Mouse (Mus musculus) midbrain, embryonic 12.5 days (tissue): ENCODE measurements around the gene Ubr1. TPM values are rescaled to one million over a fixed set of nuclear protein-coding genes. Genes with fewer than 3 reads are reported as not detected.
A peak's percentile ranks its signal among the peaks of the same experiment; 100 is the strongest.
"Not testable (repeated sequence)": the region's sequence is repeated elsewhere in the genome, so short reads cannot be mapped to it uniquely, and the experiment has no call there.

Source experiments
- ATAC-seq: fragments of 200-750 bp; cut with Nextera tagmentation; 2 replicates; pipeline ENCODE4 v1.8.0; 2017; ENCODE audit warnings: low read depth, moderate TSS enrichment, moderate library complexity; ENCODE audit not compliant: low FRiP score
- H3K27ac ChIP-seq: fragments of 300-500 bp; sonication (generic); replicated peaks from 2 replicates; pipeline ENCODE4 v1.5.1; 2016; ENCODE audit warnings: mild to moderate bottlenecking
- H3K27me3 ChIP-seq: fragments of 300-500 bp; sonication (generic); 2 replicates; pipeline ENCODE4 v1.6.1; 2016; ENCODE audit warnings: mild to moderate bottlenecking
- H3K36me3 ChIP-seq: fragments of 300-500 bp; sonication (generic); 2 replicates; pipeline ENCODE4 v1.6.1; 2016
- H3K4me1 ChIP-seq: fragments of 300-500 bp; sonication (generic); 2 replicates; pipeline ENCODE4 v1.6.1; 2016
- H3K4me2 ChIP-seq: fragments of 300-500 bp; sonication (generic); replicated peaks from 2 replicates; pipeline ENCODE4 v1.6.1; 2016; ENCODE audit warnings: mild to moderate bottlenecking, moderate library complexity
- H3K4me3 ChIP-seq: fragments of 300-500 bp; sonication (generic); 2 replicates; pipeline ENCODE4 v1.5.1; 2016; ENCODE audit warnings: mild to moderate bottlenecking
- H3K9ac ChIP-seq: fragments of 300-500 bp; sonication (generic); replicated peaks from 2 replicates; pipeline ENCODE4 v1.6.1; 2016; ENCODE audit warnings: mild to moderate bottlenecking, moderate library complexity
- H3K9me3 ChIP-seq: fragments of 300-500 bp; sonication (generic); 2 replicates; pipeline ENCODE4 v1.6.1; 2016; ENCODE audit warnings: mild to moderate bottlenecking
- WGBS: fragments of 180-500 bp; shearing (Covaris S2); methylation state at CpG from one replicate; pipeline ENCODE4 v1.1.7; 2016; 5-methylcytosine and 5-hydroxymethylcytosine counted together
- polyA plus RNA-seq: library from polyadenylated mRNA; unstranded; fragments of >200 nt; fragmentation: Nextera tagmentation; extraction: Ambion mirVana; gene quantifications from 2 replicates; pipeline ENCODE4 v1.2.1, GENCODE M21; 2016

Ubr1 gene
- polyA plus RNA-seq, 1 experiment from 2014 or later = 34.4 TPM

DNA sequence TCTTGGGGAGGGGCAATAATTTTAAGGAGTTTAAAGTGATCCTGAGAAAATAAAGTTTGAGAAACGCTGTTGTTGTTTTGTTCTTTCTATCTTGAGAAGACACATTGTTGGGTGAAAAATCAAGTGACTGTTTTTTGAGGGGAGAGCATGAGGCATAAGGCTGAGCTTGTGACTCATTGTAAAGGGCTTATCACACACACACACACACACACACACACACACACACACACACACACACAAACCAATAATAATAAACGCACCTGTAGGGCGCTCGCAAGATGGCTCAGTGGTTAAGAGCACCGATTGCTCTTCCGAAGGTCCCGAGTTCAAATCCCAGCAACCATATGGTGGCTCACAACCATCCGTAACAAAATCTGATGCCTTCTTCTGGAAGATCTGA lies 1.7 kb upstream of the Ubr1 start:
- not testable (repeated sequence) for H3K4me3 ChIP-seq, ATAC-seq, H3K27ac ChIP-seq, H3K9ac ChIP-seq, H3K9me3 ChIP-seq, H3K4me2 ChIP-seq, H3K36me3 ChIP-seq, H3K27me3 ChIP-seq
- WGBS = 96% methylated on average over 8 of the region's 8 CpGs
- peaks cover 18% of the 10 kb centered on the region for H3K4me1 ChIP-seq

GRCm38 (mm10) chr2:120971766-120972165 lies 1.3 kb upstream of the Ubr1 start:
- Histone ChIP-seq H3K27me3 (peaks cover 4% of the 10 kb centered on the region; the same call in 1 of the 2 replicates), H3K4me1 (peaks cover 18% of the 10 kb centered on the region), H3K9me3 (no peaks in the 10 kb centered on the region), H3K27ac (no peak overlapping the region), H3K4me3 (no peak overlapping the region), H3K4me2 (no peak overlapping the region), H3K36me3 (no peaks in the 10 kb centered on the region), H3K9ac (no peak overlapping the region)
- ATAC-seq = no peak
- WGBS = 89% methylated on average over 4 of the region's 4 CpGs

DNA sequence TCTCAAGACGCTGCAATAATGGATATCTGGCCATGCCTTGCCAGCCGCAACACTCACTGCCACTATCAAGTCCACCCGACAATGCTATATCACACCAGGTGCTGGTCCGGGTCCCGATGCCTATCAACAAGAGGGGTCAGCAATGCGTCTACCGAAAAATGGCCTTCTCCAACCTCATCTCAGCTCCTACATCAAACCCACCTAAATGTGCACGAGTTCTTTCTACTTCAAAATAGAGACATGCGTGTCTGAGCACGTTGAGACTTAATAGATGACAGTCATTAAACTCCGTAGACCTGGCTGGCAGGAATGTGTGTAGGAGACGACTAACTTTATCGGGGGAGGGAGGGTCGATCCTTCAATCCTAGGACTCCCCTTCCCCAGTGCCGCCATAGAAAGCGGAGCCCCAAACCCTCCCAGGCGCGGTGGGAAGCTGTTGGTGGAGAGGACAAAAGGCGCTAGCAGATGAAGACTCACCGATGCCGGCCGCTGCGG lies 423 bp downstream of the Ubr1 start:
- ATAC-seq = peak; percentile 44; the same call in 1 of the 2 replicates
- WGBS = under 1% methylated on average over 23 of the region's 23 CpGs
- peak overlapping the region; percentile 65 for H3K4me2 ChIP-seq

GRCm38 (mm10) chr2:120965486-120965885 lies 5.0 kb downstream of the Ubr1 start:
- Histone ChIP-seq H3K9me3 (no peaks in the 10 kb centered on the region), H3K4me2 (no peak overlapping the region), H3K27me3 (no peaks in the 10 kb centered on the region), H3K36me3 (0 out of 2 replicates have a peak, but pooled peaks cover 7% of the 10 kb centered on the region), H3K27ac (no peak overlapping the region), H3K4me3 (no peak overlapping the region), H3K4me1 (peaks cover 9% of the 10 kb centered on the region), H3K9ac (no peak overlapping the region)
- ATAC-seq = no peak
- WGBS = 93% methylated on average over 3 of the region's 3 CpGs

More for the DNA sequence above, 423 bp downstream of the Ubr1 start:
- no peaks in the 10 kb centered on the region for H3K9me3 ChIP-seq
- peak overlapping the region; percentile 82 for H3K4me3 ChIP-seq
- H3K4me1 ChIP-seq = peaks cover 18% of the 10 kb centered on the region
- H3K36me3 ChIP-seq = 0 out of 2 replicates have a peak, but pooled peaks cover 3% of the 10 kb centered on the region
- H3K27ac ChIP-seq = peak overlapping the region; percentile 83
- H3K27me3 ChIP-seq = peaks cover 4% of the 10 kb centered on the region; the same call in 1 of the 2 replicates
- H3K9ac ChIP-seq = peak overlapping the region; percentile 89

DNA sequence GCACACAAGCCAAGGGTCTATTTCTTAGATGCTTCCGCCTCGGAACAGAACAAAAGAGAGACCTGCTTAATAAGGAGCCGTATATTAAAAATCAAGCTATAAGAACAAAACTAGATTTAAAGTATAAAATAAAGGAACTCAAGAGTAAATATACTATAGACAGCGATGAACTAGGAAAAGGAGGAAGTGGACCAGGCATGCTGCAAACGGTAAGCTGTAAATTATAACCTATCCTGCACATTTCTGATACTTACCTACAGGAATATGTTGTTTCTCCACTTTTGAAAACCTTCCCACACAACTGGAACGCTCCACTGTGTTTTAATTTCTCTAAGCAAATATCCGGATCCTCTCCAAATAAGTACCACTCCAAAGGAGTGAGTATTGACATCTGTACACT lies 7.4 kb downstream of the Ubr1 start:
- no peak overlapping the region for H3K9ac ChIP-seq
- WGBS = 91% methylated on average over 7 of the region's 7 CpGs
- no peaks in the 10 kb centered on the region for H3K4me1 ChIP-seq
- H3K36me3 ChIP-seq = 0 out of 2 replicates have a peak, but pooled peaks cover 14% of the 10 kb centered on the region
- no peak overlapping the region for H3K4me2 ChIP-seq
- no peaks in the 10 kb centered on the region for H3K27me3 ChIP-seq
- H3K4me3 ChIP-seq = no peak overlapping the region
- no peak overlapping the region for H3K27ac ChIP-seq
- ATAC-seq = no peak
- H3K9me3 ChIP-seq = no peaks in the 10 kb centered on the region

- H3K27ac ChIP-seq = no peak overlapping the region
- 94% methylated on average over 1 of the region's 1 CpGs for WGBS
- H3K9me3 ChIP-seq = no peaks in the 10 kb centered on the region
- H3K4me2 ChIP-seq = no peak overlapping the region
- peaks cover 14% of the 10 kb centered on the region; the same call in 1 of the 2 replicates for H3K36me3 ChIP-seq
- H3K4me1 ChIP-seq = no peaks in the 10 kb centered on the region
- H3K27me3 ChIP-seq = no peaks in the 10 kb centered on the region
- H3K9ac ChIP-seq = no peak overlapping the region
- H3K4me3 ChIP-seq = no peak overlapping the region
- no peak for ATAC-seq
Measured at GRCm38 (mm10) chr2:120960261-120960660, 10.3 kb downstream of the Ubr1 start.

DNA sequence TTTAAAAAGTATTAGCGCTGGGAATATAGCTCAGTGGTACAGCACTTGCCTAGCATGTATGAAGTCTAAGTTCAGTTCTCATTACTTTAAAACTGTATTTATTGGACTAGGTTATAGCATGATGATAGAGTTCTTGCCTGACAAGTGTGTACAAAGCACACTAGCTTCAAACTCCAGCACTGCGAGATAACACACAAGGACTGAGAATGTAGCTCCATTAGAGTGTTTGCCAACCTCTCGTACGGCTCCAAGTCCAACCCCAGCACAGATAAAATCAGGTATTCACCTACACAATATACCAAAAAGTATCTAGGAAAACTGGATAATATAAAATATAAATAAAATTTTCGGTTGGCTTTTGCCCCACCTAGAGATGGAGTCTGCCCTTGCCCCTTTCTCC lies 10.7 kb downstream of the Ubr1 start:
- Histone ChIP-seq H3K27ac (no peak overlapping the region), H3K36me3 (peaks cover 19% of the 10 kb centered on the region; the same call in 1 of the 2 replicates), H3K4me2 (no peak overlapping the region), H3K4me3 (no peak overlapping the region), H3K27me3 (no peaks in the 10 kb centered on the region), H3K9ac (no peak overlapping the region), H3K4me1 (no peaks in the 10 kb centered on the region), H3K9me3 (no peaks in the 10 kb centered on the region)
- 91% methylated on average over 5 of the region's 5 CpGs for WGBS
- ATAC-seq = no peak

DNA sequence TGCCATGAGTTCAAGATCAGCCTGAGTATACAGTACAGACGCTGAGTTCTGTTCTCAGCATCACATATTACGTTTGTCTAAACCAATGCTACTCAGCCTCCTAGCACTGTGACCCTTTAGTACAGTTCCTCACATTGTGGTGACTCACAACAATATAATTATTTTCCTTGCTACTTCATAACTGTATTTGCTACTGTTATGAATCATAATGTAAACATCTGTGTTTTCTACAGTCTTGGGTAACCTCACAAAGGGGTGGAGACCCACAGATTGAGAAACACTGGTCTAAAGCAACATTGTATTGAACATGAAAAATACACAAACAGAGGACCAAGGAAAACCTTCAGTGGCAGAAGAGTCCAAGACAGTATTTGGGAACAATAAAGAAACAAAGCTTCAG lies 11.2 kb downstream of the Ubr1 start:
- no peaks in the 10 kb centered on the region for H3K27me3 ChIP-seq
- 94% methylated on average over 2 of the region's 2 CpGs for WGBS
- H3K9ac ChIP-seq = no peak overlapping the region
- no peak overlapping the region for H3K27ac ChIP-seq
- no peak overlapping the region for H3K4me3 ChIP-seq
- H3K9me3 ChIP-seq = no peaks in the 10 kb centered on the region
- H3K4me2 ChIP-seq = no peak overlapping the region
- no peaks in the 10 kb centered on the region for H3K4me1 ChIP-seq
- H3K36me3 ChIP-seq = peaks cover 23% of the 10 kb centered on the region
- ATAC-seq = no peak

- Histone ChIP-seq H3K9ac (no peak overlapping the region), H3K9me3 (no peaks in the 10 kb centered on the region), H3K27me3 (no peaks in the 10 kb centered on the region), H3K27ac (no peak overlapping the region), H3K4me2 (no peak overlapping the region), H3K36me3 (peaks cover 55% of the 10 kb centered on the region), H3K4me3 (no peak overlapping the region), H3K4me1 (no peaks in the 10 kb centered on the region)
- ATAC-seq = no peak
- WGBS = 79% methylated on average over 2 of the region's 2 CpGs
Measured at GRCm38 (mm10) chr2:120952176-120952938, 18.2 kb downstream of the Ubr1 start.

DNA sequence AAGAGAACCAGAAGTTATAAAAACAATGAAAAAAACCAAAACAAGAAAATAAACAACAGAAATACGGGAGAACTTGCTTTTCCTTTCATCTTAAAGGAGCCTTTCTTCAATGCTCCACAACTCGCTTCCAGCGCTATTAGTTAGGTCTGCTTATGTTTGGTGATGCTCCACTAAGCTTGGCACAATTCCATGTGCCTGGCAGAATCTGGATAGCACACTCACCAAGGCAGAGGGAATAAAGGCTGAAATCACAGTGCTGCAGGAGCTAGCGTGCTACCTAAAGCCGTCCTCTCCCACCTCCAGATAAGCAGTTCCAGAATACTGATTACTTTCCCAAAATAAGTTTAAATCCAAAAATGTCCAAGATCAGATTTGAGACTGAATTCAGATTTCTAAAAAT lies 19.3 kb downstream of the Ubr1 start:
- 91% methylated on average over 5 of the region's 5 CpGs for WGBS
- Histone ChIP-seq H3K36me3 (peaks cover 65% of the 10 kb centered on the region), H3K4me3 (no peak overlapping the region), H3K4me1 (no peaks in the 10 kb centered on the region), H3K9me3 (no peaks in the 10 kb centered on the region), H3K27me3 (no peaks in the 10 kb centered on the region), H3K4me2 (no peak overlapping the region), H3K27ac (no peak overlapping the region), H3K9ac (no peak overlapping the region)
- no peak for ATAC-seq

- Histone ChIP-seq H3K4me3 (no peak overlapping the region), H3K4me2 (no peak overlapping the region), H3K27me3 (no peaks in the 10 kb centered on the region), H3K27ac (no peak overlapping the region), H3K36me3 (peaks cover 69% of the 10 kb centered on the region), H3K9ac (no peak overlapping the region), H3K4me1 (no peaks in the 10 kb centered on the region), H3K9me3 (no peaks in the 10 kb centered on the region)
- ATAC-seq = no peak
- WGBS = 94% methylated on average over 3 of the region's 3 CpGs
Measured at GRCm38 (mm10) chr2:120933038-120933437, 37.5 kb downstream of the Ubr1 start.

- WGBS = 70% methylated on average over 4 of the region's 4 CpGs
- Histone ChIP-seq H3K9me3 (no peaks in the 10 kb centered on the region), H3K4me2 (no peak overlapping the region), H3K9ac (no peak overlapping the region), H3K27ac (no peak overlapping the region), H3K36me3 (peaks cover 32% of the 10 kb centered on the region), H3K27me3 (no peaks in the 10 kb centered on the region), H3K4me3 (no peak overlapping the region), H3K4me1 (no peaks in the 10 kb centered on the region)
- no peak for ATAC-seq
Measured at GRCm38 (mm10) chr2:120909556-120909955, 61.0 kb downstream of the Ubr1 start.
